Mouse (Mus musculus) CD4-positive helper T cell, adult 2 months (primary cell): ENCODE data around the gene Olfr926.
"Not testable (repeated sequence)": the region's sequence is repeated elsewhere in the genome, so short reads cannot be mapped to it uniquely, and the experiment has no call there.

Source experiments
- DNase-seq: peaks from one replicate; pipeline ENCODE4 v3.0.0-alpha.2; 2012; ENCODE audit warnings: low read depth, missing footprints, low spot score

Gene Olfr926

GRCm38 (mm10) chr9:38876826-38877225 lies at the start of gene Olfr926:
TSS of gene Olfr926 (plus strand) at chr9:38877126.
- DNase-seq, result no peak

- DNase-seq, result no peak
Measured at GRCm38 (mm10) chr9:38833027-38833426, 43.9 kb upstream of the Olfr926 start.

- DNase-seq, result no peak
Measured at GRCm38 (mm10) chr9:38844149-38844548, 32.8 kb upstream of the Olfr926 start, which contains the start of gene Olfr924. TSS of gene Olfr924 (plus strand) at chr9:38844449.

- no peak for DNase-seq
Measured at GRCm38 (mm10) chr9:38854760-38855159, 22.2 kb upstream of the Olfr926 start, which contains the start of gene Olfr26. TSS of gene Olfr26 (plus strand) at chr9:38855060.

GRCm38 (mm10) chr9:38874880-38875279 lies 2.0 kb upstream of the Olfr926 start:
- not testable (repeated sequence) for DNase-seq
